Mouse (Mus musculus) lung, postnatal 0 days (tissue): ENCODE data around the gene 1810065E05Rik. TPM values are rescaled to one million over a fixed set of nuclear protein-coding genes. Genes with fewer than 3 reads are reported as not detected.

Source experiments
- ATAC-seq: fragments of 200-750 bp; cut with Nextera tagmentation; 2 replicates; pipeline ENCODE4 v1.8.0; 2017; ENCODE audit warnings: moderate library complexity
- DNase-seq: peaks from one replicate; pipeline ENCODE4 v3.0.0-alpha.2; 2016; ENCODE audit warnings: low spot score
- H3K27ac ChIP-seq: fragments of 300-500 bp; sonication (generic); 2 replicates; pipeline ENCODE4 v1.5.1; 2014; ENCODE audit warnings: antibody characterized with exemption, mild to moderate bottlenecking, low read length, mixed read lengths
- H3K27me3 ChIP-seq: fragments of 300-500 bp; sonication (generic); replicated peaks from 2 replicates; pipeline ENCODE4 v1.6.1; 2014; ENCODE audit warnings: low read length, mixed read lengths; ENCODE audit not compliant: insufficient read depth
- H3K36me3 ChIP-seq: fragments of 300-500 bp; sonication (generic); 2 replicates; pipeline ENCODE4 v1.6.1; 2014; ENCODE audit warnings: low read length, mixed read lengths; ENCODE audit not compliant: insufficient read depth
- H3K4me1 ChIP-seq: fragments of 300-500 bp; sonication (generic); 2 replicates; pipeline ENCODE4 v1.6.1; 2014; ENCODE audit warnings: antibody characterized with exemption, low read depth, low read length, mixed read lengths; ENCODE audit not compliant: insufficient read depth
- H3K4me2 ChIP-seq: fragments of 300-500 bp; sonication (generic); replicated peaks from 2 replicates; pipeline ENCODE4 v1.6.1; 2014; ENCODE audit warnings: low read depth, mild to moderate bottlenecking, low read length, moderate library complexity, mixed read lengths
- H3K4me3 ChIP-seq: fragments of 300-500 bp; sonication (generic); 2 replicates; pipeline ENCODE4 v1.5.1; 2014; ENCODE audit warnings: low read depth, low read length
- H3K9ac ChIP-seq: fragments of 300-500 bp; sonication (generic); replicated peaks from 2 replicates; pipeline ENCODE4 v1.6.1; 2014; ENCODE audit warnings: low read depth, mild to moderate bottlenecking
- H3K9me3 ChIP-seq: fragments of 300-500 bp; sonication (generic); 2 replicates; pipeline ENCODE4 v1.6.1; 2016; ENCODE audit warnings: low read length, mixed read lengths
- CTCF ChIP-seq: IDR thresholded peaks from 2 replicates; pipeline ENCODE4 v1.5.1; 2016; ENCODE audit warnings: antibody characterized with exemption, mild to moderate bottlenecking
- EP300 ChIP-seq: IDR thresholded peaks from 2 replicates; pipeline ENCODE4 v1.6.1; 2016; ENCODE audit warnings: antibody characterized with exemption, mild to moderate bottlenecking, control low read depth
- WGBS: fragments of 180-500 bp; shearing (Covaris S2); extraction: QIAGEN DNeasy Blood & Tissue Kit; methylation state at CpG from one replicate; pipeline ENCODE4 v1.1.7; 2014; 5-methylcytosine and 5-hydroxymethylcytosine counted together
- polyA plus RNA-seq: library from polyadenylated mRNA; unstranded; fragments of >200 nt; fragmentation: Nextera tagmentation; extraction: Ambion mirVana; gene quantifications from 2 replicates; pipeline ENCODE4 v1.2.1, GENCODE M21; 2015

The 1810065E05Rik gene
- polyA plus RNA-seq, 1 experiment from 2014 or later, result not detected

DNA sequence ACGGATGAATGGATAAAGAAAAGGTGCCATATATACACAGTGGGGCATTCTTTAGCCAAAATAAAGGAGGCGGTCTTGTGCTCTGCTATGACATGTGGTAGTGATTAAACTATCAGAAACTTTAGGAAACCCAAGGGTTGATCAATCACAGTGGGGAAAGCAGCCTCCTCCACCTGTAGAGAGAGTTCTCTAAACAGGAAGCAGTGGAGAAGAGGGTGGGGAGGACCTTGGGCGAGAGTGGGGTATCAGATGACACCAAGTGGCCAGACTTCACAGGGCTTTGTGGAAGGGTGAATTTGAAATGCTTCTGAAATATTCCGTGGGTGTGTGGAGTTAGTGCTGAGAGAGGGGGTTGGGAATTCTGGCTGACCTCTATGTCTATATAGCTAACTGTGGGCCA is 32.7 kb downstream of the 1810065E05Rik start:
- Histone ChIP-seq H3K27ac (no peak overlapping the region), H3K27me3 (no peaks in the 10 kb centered on the region), H3K9me3 (no peaks in the 10 kb centered on the region), H3K36me3 (no peaks in the 10 kb centered on the region), H3K9ac (no peak overlapping the region), H3K4me2 (no peak overlapping the region), H3K4me1 (no peaks in the 10 kb centered on the region), H3K4me3 (no peak overlapping the region)
- DNase-seq (no peak), ATAC-seq (no peak)
- TF ChIP-seq CTCF (no peak), EP300 (no peak)
- WGBS, result 33% methylated on average over 4 of the region's 4 CpGs

DNA sequence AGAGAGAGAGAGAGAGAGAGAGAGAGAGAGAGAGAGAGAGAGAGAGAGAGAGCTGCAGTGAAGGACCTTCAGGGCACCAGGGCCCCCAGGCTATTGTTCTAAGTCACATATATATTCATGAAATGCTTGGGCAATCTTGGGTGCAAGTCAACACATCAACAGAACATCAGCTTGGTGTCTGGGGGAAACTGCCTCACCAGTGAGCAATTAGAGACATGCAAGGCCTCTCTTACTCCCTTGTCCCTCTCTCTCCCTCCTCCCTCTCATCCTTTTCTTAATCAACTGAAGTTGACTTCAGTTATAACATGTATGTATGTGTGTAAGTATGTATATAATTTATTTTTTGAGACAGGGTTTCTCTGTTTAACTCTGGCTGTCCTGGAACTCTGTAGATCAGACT is 41.3 kb downstream of the 1810065E05Rik start, which contains the start of gene Olfr30:
Olfr30 (minus strand) TSS at position 101 of the 400 bp plus-strand sequence.
- no peaks in the 10 kb centered on the region for H3K9me3 ChIP-seq
- H3K27me3 ChIP-seq, result no peaks in the 10 kb centered on the region
- no peak within 1 kb of the TSS for H3K4me2 ChIP-seq
- no peak for ATAC-seq
- H3K4me3 ChIP-seq, result no peak within 1 kb of the TSS
- H3K9ac ChIP-seq, result no peak within 1 kb of the TSS
- DNase-seq, result no peak
- H3K36me3 ChIP-seq, result no peaks in the 10 kb centered on the region
- H3K27ac ChIP-seq, result no peak within 1 kb of the TSS
- TF ChIP-seq EP300 (no peak), CTCF (no peak)
- no peaks in the 10 kb centered on the region for H3K4me1 ChIP-seq

Other genes starting within 250 kb of the 1810065E05Rik start
- gene Mrpl22, start 249.4 kb upstream of the 1810065E05Rik start, polyA plus RNA-seq, result 75.1 and 81.7 TPM in 2 replicates
- gene Igtp, start 221.6 kb upstream of the 1810065E05Rik start, polyA plus RNA-seq, result 9.2 and 9.7 TPM in 2 replicates
- 6.9 TPM in 2 replicates for gene Irgm2, start 221.5 kb upstream of the 1810065E05Rik start, polyA plus RNA-seq
- 0.16 and 0.17 TPM in 2 replicates for gene 4930438A08Rik, start 146.3 kb upstream of the 1810065E05Rik start, polyA plus RNA-seq
- gene Zfp692, start 114.0 kb upstream of the 1810065E05Rik start, polyA plus RNA-seq, result 5.6 and 7.1 TPM in 2 replicates
- 32.0 and 34.7 TPM in 2 replicates for gene Zfp672, start 90.8 kb upstream of the 1810065E05Rik start, polyA plus RNA-seq
- 33.7 and 38.0 TPM in 2 replicates for gene Sh3bp5l, start 90.4 kb upstream of the 1810065E05Rik start, polyA plus RNA-seq
- not detected in 2 replicates for gene Lypd8, start 42.1 kb upstream of the 1810065E05Rik start, polyA plus RNA-seq
- not detected in 2 replicates for gene Gm12253, start 11.4 kb downstream of the 1810065E05Rik start, polyA plus RNA-seq
- not detected in 2 replicates for gene Lypd9, start 31.8 kb downstream of the 1810065E05Rik start, polyA plus RNA-seq
- gene Olfr30, start 41.2 kb downstream of the 1810065E05Rik start, polyA plus RNA-seq, result not detected in 2 replicates
- gene Olfr332, start 71.4 kb downstream of the 1810065E05Rik start, polyA plus RNA-seq, result not detected in 2 replicates
- not detected in 2 replicates for gene Olfr331, start 81.5 kb downstream of the 1810065E05Rik start, polyA plus RNA-seq
- gene Olfr330, start 113.7 kb downstream of the 1810065E05Rik start, polyA plus RNA-seq, result not detected in 2 replicates
- not detected in 2 replicates for gene Olfr329-ps, start 125.3 kb downstream of the 1810065E05Rik start, polyA plus RNA-seq
- gene Olfr328, start 134.5 kb downstream of the 1810065E05Rik start, polyA plus RNA-seq, result 0.07 TPM in 1 of 2 replicates, not detected in the other
- not detected in 2 replicates for gene Olfr224, start 149.4 kb downstream of the 1810065E05Rik start, polyA plus RNA-seq
- not detected in 2 replicates for gene Olfr325, start 156.6 kb downstream of the 1810065E05Rik start, polyA plus RNA-seq
- not detected in 2 replicates for gene Olfr324, start 174.0 kb downstream of the 1810065E05Rik start, polyA plus RNA-seq
- not detected in 2 replicates for gene 2210407C18Rik, start 195.0 kb downstream of the 1810065E05Rik start, polyA plus RNA-seq
- gene Olfr323, start 209.4 kb downstream of the 1810065E05Rik start, polyA plus RNA-seq, result not detected in 2 replicates
- 0.08 and 0.20 TPM in 2 replicates for gene Trim58, start 219.4 kb downstream of the 1810065E05Rik start, polyA plus RNA-seq
- not detected in 2 replicates for gene Olfr322, start 237.7 kb downstream of the 1810065E05Rik start, polyA plus RNA-seq